Mouse (Mus musculus): ENCODE results near the gene Grap.
"Not testable (repeated sequence)": the region's sequence is repeated elsewhere in the genome, so short reads cannot be mapped to it uniquely, and the experiment has no call there.

The Grap gene

DNA sequence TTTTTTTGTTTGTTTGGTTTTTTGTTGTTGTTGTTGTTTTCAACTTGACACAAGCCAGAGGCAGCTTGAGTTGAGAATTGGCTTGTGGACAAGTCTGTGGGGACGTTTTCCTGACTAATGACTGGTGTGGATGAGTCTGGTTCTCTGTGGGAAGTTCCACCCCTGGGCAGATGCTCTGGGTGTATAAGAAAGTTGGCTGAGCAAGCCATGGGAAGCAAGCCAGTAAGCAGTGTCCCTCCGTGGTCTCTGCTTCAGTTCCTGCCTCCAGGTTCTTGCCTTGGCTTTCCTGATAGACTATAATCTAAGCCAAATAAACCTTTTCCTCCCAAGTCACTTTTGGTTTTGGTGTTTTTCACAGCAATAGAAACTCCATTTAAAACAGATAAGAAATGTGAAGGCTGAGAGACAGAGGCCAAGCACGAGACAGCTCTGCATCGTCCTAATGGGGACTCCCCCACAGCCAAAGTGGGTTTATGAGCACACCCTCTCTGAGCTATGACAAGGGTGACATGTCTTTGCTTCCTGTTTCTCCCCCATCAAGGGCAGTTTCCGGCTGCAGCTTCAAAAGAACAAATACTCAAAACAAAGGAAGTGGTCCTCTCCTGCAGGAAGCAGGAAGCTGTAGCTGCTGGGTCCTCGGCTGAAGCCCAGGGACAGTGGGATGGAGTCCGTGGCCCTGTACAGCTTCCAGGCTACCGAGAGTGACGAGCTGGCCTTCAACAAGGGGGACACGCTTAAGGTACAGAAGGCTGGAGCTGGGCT lies at the start of gene Grap:
TSS of gene Grap (plus strand) at position 580 of the 762 bp plus-strand sequence.
- DNase-seq (ENCODE audit: low spot score) = no peak

- DNase-seq (ENCODE audit: low spot score) = no peak
Observed at GRCm38 (mm10) chr11:61608072-61608471, 45.0 kb upstream of the Grap start.

DNA sequence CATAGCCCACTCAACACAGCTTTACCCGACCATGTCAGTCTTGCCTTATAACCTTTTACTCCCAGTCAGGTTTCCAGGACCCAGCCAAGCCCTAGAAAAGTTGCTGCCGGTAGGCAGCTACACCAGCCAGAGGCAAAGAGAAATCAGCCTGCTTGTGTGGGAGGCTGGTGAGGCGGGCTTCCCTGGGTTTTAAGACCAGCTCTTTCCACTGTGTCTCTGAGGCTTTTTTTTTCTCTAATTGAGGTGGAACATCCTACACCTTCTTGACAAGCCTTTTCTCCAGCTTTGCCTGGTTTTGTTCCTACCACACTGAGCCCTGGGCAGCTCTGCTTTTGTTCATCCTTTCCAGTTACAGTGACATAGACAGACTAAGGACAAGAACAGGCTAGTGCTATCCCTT lies 41.9 kb upstream of the Grap start:
- DNase-seq (ENCODE audit: low spot score) = no peak

DNA sequence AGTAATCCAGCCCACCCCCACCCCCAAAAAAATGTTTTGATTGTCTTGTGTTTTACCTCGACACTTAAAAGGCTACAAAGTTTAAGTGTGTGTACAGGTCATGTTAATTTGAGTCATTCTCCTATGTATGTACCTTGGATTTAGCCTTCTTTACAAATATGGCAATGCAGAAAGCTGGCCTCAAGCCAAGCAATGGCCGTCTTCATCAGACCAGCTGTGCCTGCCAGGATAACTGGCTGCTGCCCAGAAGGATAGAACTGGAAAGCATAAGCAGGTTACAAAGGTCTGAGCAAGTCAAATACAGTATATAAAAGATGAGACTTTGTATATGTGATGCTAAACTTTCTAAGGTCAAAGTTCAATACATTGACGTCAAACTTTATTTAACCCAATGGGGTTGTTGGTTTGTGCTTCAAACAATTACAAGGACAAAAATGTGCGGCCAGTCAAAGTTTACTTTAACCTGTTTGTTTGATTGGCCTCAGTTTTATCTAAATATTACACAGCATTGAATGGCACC lies 40.9 kb upstream of the Grap start:
- no peak for DNase-seq (ENCODE audit: low spot score)

- DNase-seq (ENCODE audit: low spot score) = no peak
Observed at GRCm38 (mm10) chr11:61614401-61614800, 38.7 kb upstream of the Grap start.

GRCm38 (mm10) chr11:61615686-61616522 lies 37.2 kb upstream of the Grap start:
- peak; percentile 23 for DNase-seq (ENCODE audit: low spot score)

GRCm38 (mm10) chr11:61616523-61617292 lies 36.4 kb upstream of the Grap start:
- DNase-seq (ENCODE audit: low spot score) = no peak

GRCm38 (mm10) chr11:61617293-61617975 lies 35.6 kb upstream of the Grap start:
- no peak for DNase-seq (ENCODE audit: low spot score)

DNA sequence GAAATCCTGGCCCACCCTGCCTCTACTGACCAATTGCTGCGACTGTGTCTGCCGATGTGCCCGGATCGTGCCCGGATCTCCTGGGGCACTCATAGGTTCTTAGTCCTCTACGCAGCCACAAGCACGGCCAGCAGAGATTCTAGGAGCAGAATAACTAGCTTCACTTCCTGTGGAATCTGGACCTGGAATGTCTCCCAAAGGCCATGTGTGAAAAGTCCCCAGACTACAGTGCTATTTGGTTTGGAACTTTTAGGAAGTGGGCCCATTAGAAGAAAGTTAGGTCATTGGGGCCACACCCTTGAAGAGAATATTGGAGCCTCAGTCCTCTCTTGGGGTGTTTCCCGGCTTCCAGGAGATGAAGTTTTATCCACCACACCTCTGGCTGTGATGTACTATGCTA lies 34.9 kb upstream of the Grap start:
- no peak for DNase-seq (ENCODE audit: low spot score)

GRCm38 (mm10) chr11:61618571-61618970 lies 34.5 kb upstream of the Grap start:
- no peak for DNase-seq (ENCODE audit: low spot score)

DNA sequence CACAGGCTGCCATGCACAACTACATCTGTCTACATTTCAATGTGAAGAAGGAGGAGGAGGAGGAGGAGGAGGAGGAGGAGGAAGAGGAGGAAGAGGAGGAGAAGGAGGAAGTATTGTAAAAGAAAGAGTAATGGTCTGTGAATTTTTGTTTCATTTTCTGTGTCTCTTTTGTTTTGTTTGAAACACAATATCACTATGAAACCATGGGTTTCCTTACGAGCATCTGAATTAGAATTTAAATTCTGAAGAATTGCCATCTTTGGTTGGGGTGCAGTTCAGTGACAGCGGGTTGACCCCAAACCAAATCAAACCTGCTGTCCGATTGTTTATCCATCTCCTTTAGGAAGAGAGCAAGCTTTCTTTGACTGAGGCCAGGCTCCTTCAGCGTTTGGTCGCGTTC lies 33.7 kb upstream of the Grap start:
- no peak for DNase-seq (ENCODE audit: low spot score)

GRCm38 (mm10) chr11:61619791-61620241 lies 33.2 kb upstream of the Grap start:
- DNase-seq (ENCODE audit: low spot score) = peak; percentile 82

- peak; percentile 84 for DNase-seq (ENCODE audit: low spot score)
Observed at GRCm38 (mm10) chr11:61620254-61620670, 32.8 kb upstream of the Grap start.

DNA sequence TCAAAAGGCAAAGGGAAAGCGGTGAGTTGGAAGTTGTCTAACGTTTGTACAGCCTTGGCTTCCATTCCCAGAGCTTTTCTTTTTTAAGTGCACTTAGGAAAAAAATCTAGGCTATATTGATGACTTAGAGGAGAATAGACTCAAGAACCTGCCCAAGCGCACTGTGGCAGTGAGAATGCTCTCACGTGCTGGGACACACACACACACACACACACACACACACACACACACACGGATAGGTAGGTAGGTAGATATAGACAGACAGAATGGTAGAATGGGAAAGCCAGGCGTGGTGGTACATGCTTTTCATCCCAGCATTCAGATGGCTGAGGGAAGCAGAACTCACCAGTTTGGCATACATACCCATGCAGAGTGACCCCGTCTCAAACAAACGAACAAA lies 32.3 kb upstream of the Grap start:
- no peak for DNase-seq (ENCODE audit: low spot score)

DNA sequence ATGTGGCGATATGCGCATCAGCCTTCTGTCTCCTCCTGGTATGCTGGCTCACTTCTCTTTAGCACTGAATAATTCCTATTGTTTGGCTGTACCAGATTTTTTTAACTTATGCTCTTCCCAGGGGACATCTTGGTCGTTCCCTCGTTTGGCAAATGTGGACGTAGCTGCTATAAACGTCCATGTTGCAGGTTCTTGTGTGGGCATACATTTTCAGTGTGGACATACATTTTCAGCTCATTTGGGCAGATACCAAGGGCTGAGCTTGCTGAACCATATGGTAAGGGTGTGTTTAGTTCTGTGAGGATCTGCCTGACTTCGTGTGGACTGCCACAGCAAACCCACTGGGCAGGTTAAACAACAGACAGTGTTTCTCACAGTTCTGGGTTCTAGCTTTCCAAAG lies 27.9 kb upstream of the Grap start:
- no peak for DNase-seq (ENCODE audit: low spot score)

- DNase-seq (ENCODE audit: low spot score) = no peak
Observed at GRCm38 (mm10) chr11:61626509-61626908, 26.6 kb upstream of the Grap start.

DNA sequence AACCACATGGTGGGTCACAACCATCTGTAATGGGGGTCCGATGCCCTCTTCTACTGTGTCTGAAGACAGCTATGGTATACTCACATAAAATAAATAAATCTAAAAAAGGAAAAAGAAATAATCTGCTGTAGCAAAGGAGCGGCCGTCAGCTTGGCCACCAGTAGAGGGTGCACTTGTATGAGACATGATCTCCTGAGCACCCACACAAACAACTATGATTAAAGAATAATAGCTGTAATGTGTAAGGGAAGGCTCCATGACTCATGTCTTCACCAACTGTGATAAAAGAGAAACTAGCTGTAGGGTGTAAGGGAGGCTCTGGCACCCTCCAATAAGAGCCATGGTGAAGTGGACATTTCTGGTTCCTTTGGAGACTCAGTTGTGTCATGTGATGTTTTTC lies 23.4 kb upstream of the Grap start:
- DNase-seq (ENCODE audit: low spot score) = peak; percentile 40

GRCm38 (mm10) chr11:61636309-61636708 lies 16.8 kb upstream of the Grap start:
- not testable (repeated sequence) for DNase-seq (ENCODE audit: low spot score)

DNA sequence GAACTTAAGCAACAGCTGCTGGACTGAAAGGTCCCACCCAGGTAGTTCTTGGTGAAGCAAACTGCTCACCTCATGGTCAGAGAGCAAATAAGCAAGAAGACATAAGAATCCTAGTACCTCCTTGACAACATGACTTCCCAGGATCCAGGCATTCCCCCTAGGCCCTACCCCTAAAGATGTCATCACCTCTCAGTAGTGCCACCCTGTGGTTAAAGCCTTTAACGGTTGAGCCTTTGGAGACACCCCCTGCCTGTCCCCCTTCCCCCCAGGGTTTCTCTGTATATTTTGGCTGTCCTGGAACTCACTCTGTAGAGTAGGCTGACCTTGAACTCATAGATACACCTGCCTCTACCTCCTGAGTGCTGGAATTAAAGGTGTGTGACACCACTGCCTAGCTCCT lies 15.7 kb upstream of the Grap start:
- DNase-seq (ENCODE audit: low spot score) = no peak

DNA sequence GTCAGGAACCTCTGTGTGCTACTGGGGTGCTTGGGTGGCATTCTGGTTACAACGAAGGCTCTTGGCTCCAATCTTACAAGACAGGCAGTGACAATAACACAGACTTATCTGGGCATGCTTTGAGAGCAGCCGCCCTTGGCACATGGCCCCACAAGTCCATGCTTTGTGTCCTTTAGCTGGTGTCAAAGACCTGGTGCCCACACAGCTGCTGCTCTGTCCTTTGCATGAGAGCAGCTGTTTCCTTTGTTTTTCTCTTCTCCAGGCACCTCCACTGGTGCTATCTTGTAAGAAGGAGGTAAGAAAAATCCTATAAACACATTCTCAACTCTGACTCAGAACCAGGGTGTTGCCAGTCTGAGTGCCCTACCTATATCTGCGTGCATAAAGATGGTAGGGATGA lies 15.2 kb upstream of the Grap start:
- DNase-seq (ENCODE audit: low spot score) = no peak

DNA sequence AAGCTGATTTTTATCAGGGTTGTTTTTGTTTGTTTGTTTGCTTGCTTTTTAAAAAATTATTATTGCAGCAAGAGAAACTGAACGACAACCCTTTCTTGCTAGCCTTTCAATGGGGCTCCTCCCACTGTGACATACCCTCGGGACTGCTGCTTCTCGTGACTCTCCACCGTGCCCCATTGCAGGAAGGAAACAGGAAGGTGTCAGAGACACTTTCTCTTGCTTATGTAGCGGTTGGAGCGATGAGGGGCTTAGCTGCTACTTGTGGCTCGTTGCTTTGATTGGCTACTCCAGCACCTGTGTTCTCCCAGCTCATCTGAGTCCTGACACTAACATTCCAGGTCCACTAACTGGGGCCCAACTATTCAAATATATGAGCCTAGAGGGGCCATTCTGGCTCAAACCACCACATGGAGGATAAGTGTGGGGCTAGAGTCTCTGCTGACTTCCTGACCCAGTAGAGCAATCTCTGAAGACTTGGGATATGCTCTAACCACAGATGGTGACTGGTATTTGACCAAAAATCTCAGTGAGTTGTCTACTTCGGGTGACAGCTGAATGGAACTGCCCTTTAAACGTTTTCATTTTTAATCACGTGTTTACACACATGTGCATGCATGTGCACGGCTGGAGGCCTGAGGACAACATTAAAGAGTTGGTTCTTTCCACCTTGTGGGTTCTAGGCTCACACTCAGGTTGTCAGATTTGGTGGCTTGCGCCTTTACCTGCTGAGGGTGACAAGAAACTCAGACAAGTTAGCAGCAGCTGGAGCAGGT lies 14.1 kb upstream of the Grap start:
- DNase-seq (ENCODE audit: low spot score) = no peak
